Mouse (Mus musculus) adipocyte (in vitro differentiated cells): ENCODE data around the gene Adcyap1r1.
A peak's percentile ranks its signal among the peaks of the same experiment; 100 is the strongest.

Experiments used
- DNase-seq: peaks from one replicate; pipeline ENCODE4 v3.0.0-alpha.2; 2016; ENCODE audit warnings: low spot score

Gene Adcyap1r1

GRCm38 (mm10) chr6:55448976-55449678, 2.7 kb upstream of the Adcyap1r1 start:
- DNase-seq, result no peak

- no peak for DNase-seq
Measured at GRCm38 (mm10) chr6:55452381-55452780, 603 bp downstream of the Adcyap1r1 start.

GRCm38 (mm10) chr6:55453548-55453947, 1.8 kb downstream of the Adcyap1r1 start:
- DNase-seq, result peak; percentile 34

GRCm38 (mm10) chr6:55455641-55456040, 3.9 kb downstream of the Adcyap1r1 start:
- no peak for DNase-seq

- no peak for DNase-seq
Measured at GRCm38 (mm10) chr6:55457727-55458126, 5.9 kb downstream of the Adcyap1r1 start.

- DNase-seq, result peak; percentile 29
Measured at GRCm38 (mm10) chr6:55458156-55458555, 6.4 kb downstream of the Adcyap1r1 start.

GRCm38 (mm10) chr6:55459545-55460397, 8.0 kb downstream of the Adcyap1r1 start:
- DNase-seq, result no peak

- peak; percentile 72 for DNase-seq
Measured at GRCm38 (mm10) chr6:55461141-55461540, 9.4 kb downstream of the Adcyap1r1 start.

- no peak for DNase-seq
Measured at GRCm38 (mm10) chr6:55461678-55462077, 9.9 kb downstream of the Adcyap1r1 start.

GRCm38 (mm10) chr6:55462394-55462793, 10.6 kb downstream of the Adcyap1r1 start:
- DNase-seq, result no peak

GRCm38 (mm10) chr6:55463966-55464365, 12.2 kb downstream of the Adcyap1r1 start:
- no peak for DNase-seq

- DNase-seq, result peak; percentile 88
Measured at GRCm38 (mm10) chr6:55465311-55465710, 13.5 kb downstream of the Adcyap1r1 start.

- DNase-seq, result no peak
Measured at GRCm38 (mm10) chr6:55466301-55466761, 14.6 kb downstream of the Adcyap1r1 start.

GRCm38 (mm10) chr6:55470691-55471090, 18.9 kb downstream of the Adcyap1r1 start:
- no peak for DNase-seq

- no peak for DNase-seq
Measured at GRCm38 (mm10) chr6:55472381-55472780, 20.6 kb downstream of the Adcyap1r1 start.

- DNase-seq, result no peak
Measured at GRCm38 (mm10) chr6:55480988-55481387, 29.2 kb downstream of the Adcyap1r1 start.

- peak; percentile 96 for DNase-seq
Measured at GRCm38 (mm10) chr6:55482471-55482870, 30.7 kb downstream of the Adcyap1r1 start.

GRCm38 (mm10) chr6:55483360-55483759, 31.6 kb downstream of the Adcyap1r1 start:
- DNase-seq, result peak; percentile 36

- DNase-seq, result peak; percentile 44
Measured at GRCm38 (mm10) chr6:55484224-55484623, 32.4 kb downstream of the Adcyap1r1 start.

- DNase-seq, result no peak
Measured at GRCm38 (mm10) chr6:55485216-55485615, 33.4 kb downstream of the Adcyap1r1 start.

- DNase-seq, result peak; percentile 72
Measured at GRCm38 (mm10) chr6:55487726-55488125, 35.9 kb downstream of the Adcyap1r1 start.

- no peak for DNase-seq
Measured at GRCm38 (mm10) chr6:55496201-55496600, 44.4 kb downstream of the Adcyap1r1 start.

- no peak for DNase-seq
Measured at GRCm38 (mm10) chr6:55498753-55499152, 47.0 kb downstream of the Adcyap1r1 start.
